Mouse (Mus musculus) adipose tissue, adult 10 weeks (tissue): Measurements from ENCODE around the gene Cenpk. TPM values are rescaled to one million over a fixed set of nuclear protein-coding genes. Genes with fewer than 3 reads are reported as not detected.

Experiments used
- polyA plus RNA-seq: library from polyadenylated mRNA; stranded (reverse); fragments of 350-450 nt; fragmentation: Illumina TruSeq; extraction: RNeasy Lipid Tissue Mini Kit (QIAGEN cat#74804); gene quantifications from one replicate; pipeline ENCODE4 v1.2.3, GENCODE M21; 2014; ENCODE audit warnings: low read depth, low replicate concordance

The Cenpk gene
- 3.2 TPM for polyA plus RNA-seq

DNA sequence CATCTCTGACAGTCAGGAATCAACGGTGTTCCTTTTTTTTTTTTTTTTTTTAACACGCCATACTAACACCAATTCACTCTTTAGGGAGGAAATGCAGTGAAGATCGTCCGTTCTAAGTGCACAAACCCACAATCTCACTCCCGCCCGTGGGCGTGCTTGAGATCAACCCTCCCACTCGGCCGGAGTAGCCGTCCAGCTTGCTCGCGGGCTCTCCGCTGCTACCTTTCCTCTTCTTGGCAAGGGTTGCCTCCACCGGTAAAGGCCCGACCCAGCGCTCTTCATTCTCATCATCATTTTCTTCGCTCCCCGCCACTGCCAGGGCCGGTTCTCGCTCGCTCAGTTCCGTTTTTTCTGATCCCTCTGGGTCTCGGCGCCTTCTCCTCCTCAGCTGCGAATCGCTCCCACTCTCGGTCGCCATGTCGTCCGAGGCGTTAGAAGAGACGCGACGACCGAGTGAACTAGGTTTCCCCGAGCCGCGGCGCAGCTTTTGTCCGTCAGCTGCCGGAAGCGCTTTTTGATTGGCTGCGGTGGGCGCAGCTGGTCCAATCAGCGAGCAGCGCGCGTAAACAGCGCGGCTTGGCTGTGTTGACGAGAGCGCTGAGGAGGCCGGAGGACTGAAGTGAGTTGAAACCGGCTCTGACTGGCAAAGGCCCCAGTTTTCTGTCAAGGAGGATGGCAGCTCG is at the start of gene Cenpk, which contains the start of gene Ppwd1:
Gene Cenpk (plus strand): TSS at position 228 of the 683 bp plus-strand sequence.
Gene Ppwd1 (minus strand): TSS at position 460 of the 683 bp plus-strand sequence.

DNA sequence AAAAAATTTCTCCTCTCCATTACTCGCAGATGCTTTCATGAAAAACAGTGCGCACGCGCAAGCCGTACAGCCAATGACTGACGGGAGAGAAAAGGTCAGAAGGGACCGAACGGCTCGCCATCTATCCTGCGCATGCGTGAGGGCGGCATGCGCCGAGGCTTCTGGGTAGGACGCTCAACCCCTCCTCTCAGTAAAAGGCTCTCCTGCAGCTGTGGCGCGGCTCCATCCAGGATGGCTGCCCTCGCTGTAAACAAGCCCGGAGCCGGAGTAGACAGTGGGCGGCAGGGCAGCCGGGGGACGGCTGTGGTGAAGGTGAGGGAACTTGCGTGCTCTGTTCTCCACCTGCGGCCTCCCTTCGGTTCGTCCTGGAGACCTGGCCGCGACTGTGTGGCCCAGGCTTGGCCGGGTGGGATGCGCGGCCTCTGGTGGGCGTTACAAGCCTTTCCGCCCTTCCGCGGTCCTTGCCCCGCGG is 49.7 kb upstream of the Cenpk start, which contains the start of gene Trim23:
Gene Trim23 (plus strand): TSS at position 148 of the 472 bp plus-strand sequence.

GRCm38 (mm10) chr13:104287366-104288225 is 59.2 kb downstream of the Cenpk start, which contains the start of gene Adamts6:
TSS of gene Adamts6 (plus strand) at chr13:104287835.

Other genes with a start within 250 kb of the Cenpk start
- gene Nln, start 119.0 kb upstream of the Cenpk start, polyA plus RNA-seq = 17.2 TPM
- gene Sgtb, start 118.9 kb upstream of the Cenpk start, polyA plus RNA-seq = 2.6 TPM
- gene Trappc13, start 50.1 kb upstream of the Cenpk start, polyA plus RNA-seq = 25.2 TPM
- gene Trim23, start 49.8 kb upstream of the Cenpk start, polyA plus RNA-seq = 17.0 TPM
- 9.5 TPM for gene Ppwd1, start 232 bp downstream of the Cenpk start, polyA plus RNA-seq
- gene Adamts6, start 59.2 kb downstream of the Cenpk start, polyA plus RNA-seq = 2.3 TPM